Mouse (Mus musculus) G1E-ER4 (cell line): ENCODE measurements around the gene Slc6a9. TPM values are rescaled to one million over a fixed set of nuclear protein-coding genes. Genes with fewer than 3 reads are reported as not detected.

Experiments used
- GATA1 ChIP-seq: IDR thresholded peaks from one replicate; pipeline ENCODE4 v1.8.0; 2012; ENCODE audit warnings: low read length, inconsistent platforms
- polyA plus RNA-seq: library from polyadenylated mRNA; stranded (reverse); fragments of >175 nt; gene quantifications from 2 replicates; pipeline ENCODE4 v1.2.3, GENCODE M21; 2012

Slc6a9 gene
- polyA plus RNA-seq, 1 experiment = 14.1 TPM

- TF ChIP-seq GATA1 = no peak
These were observed 20.8 kb downstream of the Slc6a9 start for GRCm38 (mm10) chr4:117855146-117855545.

GRCm38 (mm10) chr4:117858794-117859193 is 24.5 kb downstream of the Slc6a9 start:
- no peak for TF ChIP-seq GATA1

GRCm38 (mm10) chr4:117860570-117860969 is 26.3 kb downstream of the Slc6a9 start:
- TF ChIP-seq GATA1 = no peak

- no peak for TF ChIP-seq GATA1
These were observed 28.5 kb downstream of the Slc6a9 start for GRCm38 (mm10) chr4:117862823-117863222.

GRCm38 (mm10) chr4:117866083-117866482 is 31.8 kb downstream of the Slc6a9 start:
- no peak for TF ChIP-seq GATA1

- TF ChIP-seq GATA1 = no peak
These were observed 32.7 kb downstream of the Slc6a9 start for GRCm38 (mm10) chr4:117867000-117867399.

GRCm38 (mm10) chr4:117867823-117868222 is 33.5 kb downstream of the Slc6a9 start:
- TF ChIP-seq GATA1 = no peak

GRCm38 (mm10) chr4:117869317-117869716 is 35.0 kb downstream of the Slc6a9 start:
- TF ChIP-seq GATA1 = no peak

- no peak for TF ChIP-seq GATA1
These were observed 36.1 kb downstream of the Slc6a9 start for GRCm38 (mm10) chr4:117870437-117870836.

- no peak for TF ChIP-seq GATA1
These were observed 37.5 kb downstream of the Slc6a9 start for GRCm38 (mm10) chr4:117871787-117872186.

GRCm38 (mm10) chr4:117872471-117872886 is 38.2 kb downstream of the Slc6a9 start, which contains the start of gene Ccdc24:
Ccdc24 (minus strand) TSS chr4:117872557.
- no peak for TF ChIP-seq GATA1

GRCm38 (mm10) chr4:117873615-117874014 is 39.3 kb downstream of the Slc6a9 start:
- TF ChIP-seq GATA1 = no peak

- TF ChIP-seq GATA1 = no peak
These were observed 44.0 kb downstream of the Slc6a9 start for GRCm38 (mm10) chr4:117878301-117878700.

- TF ChIP-seq GATA1 = no peak
These were observed 44.4 kb downstream of the Slc6a9 start for GRCm38 (mm10) chr4:117878703-117879102.

GRCm38 (mm10) chr4:117882701-117883691 is 48.7 kb downstream of the Slc6a9 start, which contains the start of gene B4galt2:
B4galt2 (minus strand) TSS chr4:117883487.
- TF ChIP-seq GATA1 = no peak

- no peak for TF ChIP-seq GATA1
These were observed 49.8 kb downstream of the Slc6a9 start for GRCm38 (mm10) chr4:117884146-117884545.

GRCm38 (mm10) chr4:117885093-117885492 is 50.8 kb downstream of the Slc6a9 start:
- TF ChIP-seq GATA1 = no peak

GRCm38 (mm10) chr4:117885994-117886393 is 51.7 kb downstream of the Slc6a9 start:
- TF ChIP-seq GATA1 = no peak
